Mouse (Mus musculus): ENCODE results near the gene Man1c1. TPM values are rescaled to one million over a fixed set of nuclear protein-coding genes. Genes with fewer than 3 reads are reported as not detected.

Gene Man1c1
- total and polyA plus RNA-seq, 3 experiments: 0.04 to 0.44 (median 0.20) TPM

- H3K9ac ChIP-seq (ENCODE audit: insufficient read depth, low read depth): no peak overlapping the region
- H3K27me3 ChIP-seq (replicated peaks): no peaks in the 10 kb centered on the region
- peaks cover 0 to 8% of the 10 kb centered on the region in 2 experiments; a peak in 2 of 4 replicates for H3K4me1 ChIP-seq (ENCODE audit: control insufficient read depth in 1 of 2, insufficient read depth in 2 of 2)
- H3K79me2 ChIP-seq (replicated peaks; ENCODE audit: control insufficient read depth, extremely low read depth, insufficient read depth, poor library complexity, severe bottlenecking): no peaks in the 10 kb centered on the region
- H3K4me2 ChIP-seq (ENCODE audit: insufficient read depth, low read depth, poor library complexity, severe bottlenecking): no peak overlapping the region
- H3K27ac ChIP-seq (ENCODE audit: insufficient read depth, low read depth): no peak overlapping the region
- H3K9me3 ChIP-seq (replicated peaks; ENCODE audit: low read length): no peaks in the 10 kb centered on the region
- peak; percentile 81 for DNase-seq (ENCODE audit: extremely low read depth)
- TF ChIP-seq IRF4 (IDR thresholded peaks at IDR 0.05; ENCODE audit: low read depth, low read length) (no peak), ZKSCAN1 (IDR thresholded peaks at IDR 0.05; ENCODE audit: borderline replicate concordance, low read depth, low read length) (no peak), ZMIZ1 (IDR thresholded peaks at IDR 0.05; ENCODE audit: low read depth, low read length) (no peak), JUND (conservative IDR thresholded peaks at IDR 0.05; ENCODE audit: low read depth, low read length) (no peak), ZNF384 (IDR thresholded peaks at IDR 0.05; ENCODE audit: low read depth, low read length) (no peak), NRF1 (IDR thresholded peaks at IDR 0.05; ENCODE audit: low read depth, low read length) (no peak), RAD21 (IDR thresholded peaks at IDR 0.05; ENCODE audit: low read depth, low read length) (peak; percentile 91), TBP (conservative IDR thresholded peaks at IDR 0.05; ENCODE audit: low read depth, low read length) (no peak), ETS1 (conservative IDR thresholded peaks at IDR 0.05; ENCODE audit: low read depth, low read length) (no peak), MXI1 (IDR thresholded peaks at IDR 0.05; ENCODE audit: low read depth, low read length) (no peak), MAX (IDR thresholded peaks at IDR 0.05; ENCODE audit: low read length) (no peak), CHD2 (IDR thresholded peaks at IDR 0.05; ENCODE audit: low read length) (no peak), BHLHE40 (IDR thresholded peaks at IDR 0.05; ENCODE audit: low read depth, low read length) (peak; percentile 5; the same call in 1 of the 2 replicates), ZC3H11A (IDR thresholded peaks at IDR 0.05; ENCODE audit: low read depth, low read length) (peak; percentile 49; the same call in 1 of the 2 replicates), MEF2A (IDR thresholded peaks at IDR 0.05; ENCODE audit: borderline replicate concordance, low read depth, low read length) (no peak), POLR2A (IDR thresholded peaks at IDR 0.05; ENCODE audit: low read depth, low read length) (no peak), MYC (IDR thresholded peaks at IDR 0.05; ENCODE audit: low read depth, low read length) (no peak), USF1 (IDR thresholded peaks at IDR 0.05; ENCODE audit: low read depth, low read length) (peak; percentile 71), SIN3A (IDR thresholded peaks at IDR 0.05; ENCODE audit: low read length) (no peak), HCFC1 (IDR thresholded peaks at IDR 0.05; ENCODE audit: low read depth, low read length) (no peak), USF2 (conservative IDR thresholded peaks at IDR 0.05; ENCODE audit: low read depth, low read length) (peak; percentile 62), UBTF (IDR thresholded peaks at IDR 0.05; ENCODE audit: low read depth, low read length) (no peak), CTCF (conservative IDR thresholded peaks at IDR 0.05 in 1 of 2, IDR thresholded peaks at IDR 0.05 in 1 of 2; ENCODE audit: low read depth in 2 of 2, low read length in 2 of 2) (peak; percentile 50 to 89; a peak in 3 of 4 replicates), ELF1 (IDR thresholded peaks at IDR 0.05; ENCODE audit: low read depth, low read length) (no peak), SMC3 (IDR thresholded peaks at IDR 0.05; ENCODE audit: low read depth, low read length) (peak; percentile 96), POLR2AphosphoS2 (IDR thresholded peaks at IDR 0.05; ENCODE audit: low read depth, low read length) (no peak)
- dilution Hi-C loops (cut with MboI; ENCODE audit: extremely low pct_ligation_motif_present, extremely low pct_unique_long_range_greater_than_20kb, low sequenced_read_pairs): no loop called here
- no peaks in the 10 kb centered on the region for H3K36me3 ChIP-seq (replicated peaks in 1 of 2; ENCODE audit: control insufficient read depth in 1 of 2, insufficient read depth in 1 of 2, low read length in 1 of 2)
- in situ Hi-C loops (cut with MboI; ENCODE audit: low pct_ligation_motif_present, low pct_unique_long_range_greater_than_20kb, low sequenced_read_pairs): loop anchor here (5.0 kb wide), 2 partner anchors 132 to 172 kb away; no protein-coding TSS in a partner anchor
- H3K4me3 ChIP-seq (replicated peaks in 1 of 3; ENCODE audit: low read depth in 2 of 3, low read length in 2 of 3, poor library complexity in 1 of 3): no peak overlapping the region
Measured at GRCm38 (mm10) chr4:134713937-134714336, 9.8 kb upstream of the Man1c1 start.
